ENCODE assay signal across 23 mouse cellular contexts in the genomic region with DNA sequence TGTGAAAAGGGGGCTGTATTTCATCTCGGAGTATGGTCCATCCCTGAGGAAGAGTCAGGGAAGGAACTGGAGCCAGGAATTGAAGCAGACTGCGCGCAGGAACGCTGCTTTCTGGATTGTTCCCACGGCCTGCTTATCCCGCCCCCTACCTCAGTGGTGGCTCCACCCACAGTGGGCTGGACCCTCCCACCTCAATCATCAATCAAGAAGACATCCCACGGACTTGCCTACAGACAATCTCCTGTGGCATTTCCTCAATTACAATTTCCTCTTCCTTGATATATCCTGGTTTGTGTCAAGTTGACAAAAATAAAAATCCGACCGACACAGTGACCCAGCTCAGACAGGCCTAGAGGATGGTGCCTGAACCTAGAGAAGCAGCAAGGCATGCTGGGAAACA.
A peak's percentile ranks its signal among the peaks of the same experiment; 100 is the strongest.
DNase-seq lines count a peak whose midpoint lies in the region; ATAC-seq and TF ChIP-seq lines count a peak whose summit lies in the region.
"Had no signal": no experiment of that assay in that cellular context is flagged by ENCODE, and none has a peak within 500 bp of the region (broad histone marks: within the 10 kb centered on the region; RNA-seq: fewer than 3 reads in every experiment).

No protein-coding gene starts in this region.

- H3K9me3 ChIP-seq in intestine, embryonic 14.5 days (ENCODE audit: control insufficient read depth, low read length): no peaks in the 10 kb centered on the region
- no peaks in the 10 kb centered on the region for H3K9me3 ChIP-seq in intestine, embryonic 16.5 days (ENCODE audit: control insufficient read depth, low read length)
- H3K9me3 ChIP-seq in stomach, embryonic 16.5 days (replicated peaks; ENCODE audit: control insufficient read depth, low read length): 0 out of 2 replicates have a peak, but pooled peaks cover 3% of the 10 kb centered on the region
- H3K9me3 ChIP-seq in stomach, postnatal 0 days (ENCODE audit: control insufficient read depth, low read length): no peaks in the 10 kb centered on the region
- H3K9me3 ChIP-seq: forebrain, embryonic 13.5 days; stomach, embryonic 15.5 days had no signal

- H3K36me3 ChIP-seq in intestine, embryonic 14.5 days (ENCODE audit: control insufficient read depth, insufficient read depth, low read length): no peaks in the 10 kb centered on the region
- H3K36me3 ChIP-seq in intestine, embryonic 16.5 days (ENCODE audit: control insufficient read depth, insufficient read depth, low read length): no peaks in the 10 kb centered on the region
- H3K36me3 ChIP-seq in stomach, embryonic 16.5 days (ENCODE audit: control insufficient read depth, insufficient read depth, low read length): no peaks in the 10 kb centered on the region
- H3K36me3 ChIP-seq in stomach, postnatal 0 days (ENCODE audit: control insufficient read depth, insufficient read depth, low read length): no peaks in the 10 kb centered on the region
- H3K36me3 ChIP-seq: stomach, embryonic 15.5 days had no signal

- H3K27ac ChIP-seq in intestine, embryonic 14.5 days (ENCODE audit: low read depth): no peak overlapping the region
- H3K27ac ChIP-seq in intestine, embryonic 16.5 days (ENCODE audit: low read length): no peak overlapping the region
- H3K27ac ChIP-seq in stomach, embryonic 16.5 days (ENCODE audit: low read length): no peak overlapping the region
- H3K27ac ChIP-seq in stomach, postnatal 0 days (replicated peaks): no peak overlapping the region
- H3K27ac ChIP-seq: forebrain, embryonic 13.5 days; heart, adult 2 months; kidney, postnatal 0 days; macrophage; stomach, embryonic 15.5 days had no signal

- no peaks in the 10 kb centered on the region for H3K27me3 ChIP-seq in intestine, embryonic 14.5 days (replicated peaks; ENCODE audit: control insufficient read depth, insufficient read depth, low read length)
- no peaks in the 10 kb centered on the region for H3K27me3 ChIP-seq in intestine, embryonic 16.5 days (replicated peaks; ENCODE audit: control insufficient read depth, insufficient read depth, low read length)
- H3K27me3 ChIP-seq in stomach, embryonic 16.5 days (ENCODE audit: control insufficient read depth, insufficient read depth, low read length): no peaks in the 10 kb centered on the region; the same call in 1 of the 2 replicates
- H3K27me3 ChIP-seq in stomach, postnatal 0 days (ENCODE audit: control insufficient read depth, insufficient read depth, low read length): no peaks in the 10 kb centered on the region
- H3K27me3 ChIP-seq: CH12.LX; stomach, embryonic 15.5 days had no signal

- peaks cover 4% of the 10 kb centered on the region; the same call in 1 of the 2 replicates for H3K4me1 ChIP-seq in intestine, embryonic 14.5 days (replicated peaks; ENCODE audit: control insufficient read depth, insufficient read depth, low read length)
- H3K4me1 ChIP-seq in intestine, embryonic 16.5 days (ENCODE audit: control insufficient read depth, insufficient read depth, low read length): peaks cover 13% of the 10 kb centered on the region
- peaks cover 6% of the 10 kb centered on the region for H3K4me1 ChIP-seq in stomach, embryonic 16.5 days (ENCODE audit: control insufficient read depth, insufficient read depth, low read length)
- H3K4me1 ChIP-seq in stomach, postnatal 0 days (replicated peaks; ENCODE audit: control insufficient read depth, insufficient read depth): no peaks in the 10 kb centered on the region

- 43% methylated on average over 9 of the region's 9 CpGs for WGBS in intestine, embryonic 14.5 days
- whole genome bisulfite sequencing in intestine, embryonic 16.5 days: 35% methylated on average over 9 of the region's 9 CpGs
- WGBS in stomach, embryonic 16.5 days: 38% methylated on average over 9 of the region's 9 CpGs
- WGBS in stomach, postnatal 0 days: 41% methylated on average over 9 of the region's 9 CpGs

- TF ChIP-seq CTCF in stomach, postnatal 0 days (IDR thresholded peaks at IDR 0.05; ENCODE audit: low read depth): no peak

- H3K4me2 ChIP-seq in intestine, embryonic 14.5 days (ENCODE audit: low read length): no peak overlapping the region
- no peak overlapping the region for H3K4me2 ChIP-seq in intestine, embryonic 16.5 days (ENCODE audit: low read depth, low read length)
- H3K4me2 ChIP-seq in stomach, embryonic 16.5 days (ENCODE audit: low read depth, low read length): no peak overlapping the region
- H3K4me2 ChIP-seq in stomach, postnatal 0 days (replicated peaks; ENCODE audit: low read depth): no peak overlapping the region
- H3K4me2 ChIP-seq: forebrain, embryonic 13.5 days had no signal

- peak; percentile 59 for DNase-seq in intestine, embryonic 14.5 days (ENCODE audit: low spot score)
- DNase-seq in stomach, postnatal 0 days (ENCODE audit: low spot score): no peak
- peak; percentile 42 for DNase-seq in kidney, postnatal 10 days
- no peak for DNase-seq in spleen, postnatal 4 days (ENCODE audit: low spot score in 2 of 2)
- DNase-seq in B cell, adult 2 months: no peak
- DNase-seq: cerebellum, adult 2 months; cerebellum, postnatal 25 days; embryo, embryonic 11 days; gastrocnemius, postnatal 36 days; heart, adult 2 months; layer of hippocampus, postnatal 36 days; right cerebral cortex, adult 18-20 months; right cerebral cortex, postnatal 4 days; thymus, adult 2 months had no signal

- H3K9ac ChIP-seq in intestine, embryonic 14.5 days (ENCODE audit: low read length): no peak overlapping the region
- no peak overlapping the region for H3K9ac ChIP-seq in intestine, embryonic 16.5 days (ENCODE audit: low read depth, low read length)
- H3K9ac ChIP-seq in stomach, embryonic 16.5 days (ENCODE audit: low read length): no peak overlapping the region
- H3K9ac ChIP-seq in stomach, postnatal 0 days (ENCODE audit: low read length): no peak overlapping the region
- H3K9ac ChIP-seq: forebrain, embryonic 13.5 days; stomach, embryonic 15.5 days had no signal

- H3K4me3 ChIP-seq in intestine, embryonic 14.5 days (ENCODE audit: low read depth, low read length): no peak overlapping the region
- no peak overlapping the region for H3K4me3 ChIP-seq in intestine, embryonic 16.5 days (ENCODE audit: low read length)
- no peak overlapping the region for H3K4me3 ChIP-seq in stomach, embryonic 16.5 days (replicated peaks; ENCODE audit: low read length)
- no peak overlapping the region for H3K4me3 ChIP-seq in stomach, postnatal 0 days (ENCODE audit: low read depth, low read length)
- H3K4me3 ChIP-seq: forebrain, embryonic 13.5 days; heart, adult 2 months; stomach, embryonic 15.5 days had no signal

- no peak for TF ChIP-seq EP300 in stomach, postnatal 0 days (optimal IDR thresholded peaks at IDR 0.05)

- ATAC-seq in intestine, embryonic 14.5 days (replicated peaks; ENCODE audit: low FRiP score, low TSS enrichment, low read depth): no peak
- ATAC-seq in intestine, embryonic 16.5 days: no peak
- peak; percentile 8; the same call in 1 of the 2 replicates for ATAC-seq in stomach, embryonic 16.5 days (ENCODE audit: insufficient read depth, low FRiP score)
- ATAC-seq in stomach, postnatal 0 days (ENCODE audit: low FRiP score, low TSS enrichment): no peak
- ATAC-seq: forebrain, embryonic 13.5 days; hindbrain, embryonic 16.5 days; lung, postnatal 0 days had no signal

Comparison
In these comparisons a context has a peak if more than half of its experiments do, and no peak if none do; other contexts are left out.
1. DNase-seq: peak in intestine, embryonic 14.5 days (single experiment) and kidney, postnatal 10 days (single experiment); none in stomach, postnatal 0 days (single experiment), spleen, postnatal 4 days (0 of 2) and B cell, adult 2 months (0 of 2).